Mouse (Mus musculus) stomach, embryonic 15.5 days (tissue): ENCODE measurements around the gene Igfbpl1. TPM values are rescaled to one million over a fixed set of nuclear protein-coding genes. Genes with fewer than 3 reads are reported as not detected.

Experiments
- ATAC-seq: fragments of 200-750 bp; cut with Nextera tagmentation; 2 replicates; pipeline ENCODE4 v1.8.0; 2017; ENCODE audit warnings: low read depth, moderate number of reproducible peaks, moderate TSS enrichment; ENCODE audit not compliant: insufficient read depth, low FRiP score
- H3K27ac ChIP-seq: fragments of 300-500 bp; sonication (generic); 2 replicates; pipeline ENCODE4 v1.5.1; 2015; ENCODE audit warnings: mild to moderate bottlenecking, inconsistent platforms
- H3K27me3 ChIP-seq: fragments of 300-500 bp; sonication (generic); replicated peaks from 2 replicates; pipeline ENCODE4 v1.6.1; 2015; ENCODE audit warnings: inconsistent platforms
- H3K36me3 ChIP-seq: fragments of 300-500 bp; sonication (generic); 2 replicates; pipeline ENCODE4 v1.6.1; 2015; ENCODE audit warnings: inconsistent platforms
- H3K4me1 ChIP-seq: fragments of 300-500 bp; sonication (generic); 2 replicates; pipeline ENCODE4 v1.6.1; 2015; ENCODE audit warnings: inconsistent platforms
- H3K4me2 ChIP-seq: fragments of 300-500 bp; sonication (generic); 2 replicates; pipeline ENCODE4 v1.6.1; 2015; ENCODE audit warnings: mild to moderate bottlenecking, inconsistent platforms
- H3K4me3 ChIP-seq: fragments of 300-500 bp; sonication (generic); replicated peaks from 2 replicates; pipeline ENCODE4 v1.5.1; 2015; ENCODE audit warnings: inconsistent platforms
- H3K9ac ChIP-seq: fragments of 300-500 bp; sonication (generic); 2 replicates; pipeline ENCODE4 v1.6.1; 2015; ENCODE audit warnings: inconsistent platforms
- H3K9me3 ChIP-seq: fragments of 300-500 bp; sonication (generic); 2 replicates; pipeline ENCODE4 v1.6.1; 2016; ENCODE audit warnings: inconsistent platforms
- WGBS: fragments of 180-500 bp; shearing (Covaris S2); methylation state at CpG from one replicate; pipeline ENCODE4 v1.1.7; 2015; 5-methylcytosine and 5-hydroxymethylcytosine counted together
- polyA plus RNA-seq: library from polyadenylated mRNA; unstranded; fragments of >200 nt; fragmentation: Nextera tagmentation; extraction: Ambion mirVana; gene quantifications from 2 replicates; pipeline ENCODE4 v1.2.1, GENCODE M21; 2015

Igfbpl1 gene
- polyA plus RNA-seq, 1 experiment from 2014 or later: 0.87 TPM

DNA sequence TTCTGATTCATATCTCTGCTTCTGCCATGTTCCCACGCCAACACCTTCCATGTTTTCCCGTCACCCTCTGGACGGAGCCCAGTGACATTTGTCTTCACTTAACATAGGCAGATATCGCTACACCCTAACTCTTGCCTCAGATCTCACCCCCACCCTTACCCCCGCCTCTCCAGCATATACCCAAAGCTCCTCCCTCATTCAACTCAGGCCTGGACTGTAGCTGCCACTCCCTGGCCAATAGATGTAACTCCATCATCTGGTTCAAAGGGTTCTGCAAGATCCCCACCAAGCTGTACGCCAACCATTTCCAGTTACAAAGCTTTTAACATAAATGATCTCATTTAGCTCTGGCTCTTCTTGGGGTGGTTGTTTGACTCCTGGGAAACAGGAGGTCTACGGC, 59.9 kb downstream of the Igfbpl1 start:
- Histone ChIP-seq H3K9me3 (no peaks in the 10 kb centered on the region), H3K27me3 (peaks cover 7% of the 10 kb centered on the region; the same call in 1 of the 2 replicates), H3K4me1 (peaks cover 56% of the 10 kb centered on the region), H3K9ac (no peak overlapping the region), H3K4me3 (no peak overlapping the region), H3K4me2 (no peak overlapping the region), H3K36me3 (no peaks in the 10 kb centered on the region), H3K27ac (no peak overlapping the region)
- no peak for ATAC-seq
- 79% methylated on average over 7 of the region's 7 CpGs for WGBS

DNA sequence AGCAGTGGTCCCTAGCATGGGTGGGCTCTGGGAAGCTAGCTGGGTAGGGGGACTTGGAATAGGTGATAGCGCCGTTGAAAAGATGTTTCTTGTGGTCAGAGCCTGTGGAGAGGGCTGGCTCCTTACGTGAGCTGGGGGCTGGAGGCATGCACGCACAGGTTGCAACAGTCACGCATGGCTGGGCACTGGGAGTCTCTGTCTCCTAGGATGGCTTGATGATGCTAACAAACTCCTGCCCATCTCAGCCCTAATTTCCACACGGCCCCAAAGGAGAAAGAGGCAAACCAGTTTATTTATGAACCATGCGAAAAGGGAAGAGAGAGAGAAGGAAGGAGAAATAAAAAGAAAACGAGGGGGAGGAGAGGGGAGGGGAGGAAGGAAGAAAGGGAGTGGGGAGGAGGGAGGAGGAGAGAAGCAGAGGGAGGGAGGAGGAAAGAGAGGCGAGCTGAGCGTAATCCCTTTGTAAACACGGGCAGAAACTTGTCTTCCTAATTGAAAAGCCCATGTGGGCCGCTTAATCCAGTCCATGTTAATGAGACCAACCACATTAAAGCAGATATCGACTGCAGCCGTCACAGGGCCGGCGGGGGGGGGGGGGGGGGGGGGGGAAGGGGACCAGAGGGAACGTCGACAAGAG, 61.0 kb downstream of the Igfbpl1 start:
- H3K4me1 ChIP-seq: peaks cover 55% of the 10 kb centered on the region
- H3K36me3 ChIP-seq: no peaks in the 10 kb centered on the region
- peak overlapping the region; percentile 28 for H3K4me2 ChIP-seq
- H3K27me3 ChIP-seq: peaks cover 7% of the 10 kb centered on the region; the same call in 1 of the 2 replicates
- ATAC-seq: no peak
- WGBS: 4% methylated on average over 13 of the region's 18 CpGs
- no peak overlapping the region for H3K4me3 ChIP-seq
- H3K9me3 ChIP-seq: no peaks in the 10 kb centered on the region
- no peak overlapping the region for H3K9ac ChIP-seq
- H3K27ac ChIP-seq: no peak overlapping the region

DNA sequence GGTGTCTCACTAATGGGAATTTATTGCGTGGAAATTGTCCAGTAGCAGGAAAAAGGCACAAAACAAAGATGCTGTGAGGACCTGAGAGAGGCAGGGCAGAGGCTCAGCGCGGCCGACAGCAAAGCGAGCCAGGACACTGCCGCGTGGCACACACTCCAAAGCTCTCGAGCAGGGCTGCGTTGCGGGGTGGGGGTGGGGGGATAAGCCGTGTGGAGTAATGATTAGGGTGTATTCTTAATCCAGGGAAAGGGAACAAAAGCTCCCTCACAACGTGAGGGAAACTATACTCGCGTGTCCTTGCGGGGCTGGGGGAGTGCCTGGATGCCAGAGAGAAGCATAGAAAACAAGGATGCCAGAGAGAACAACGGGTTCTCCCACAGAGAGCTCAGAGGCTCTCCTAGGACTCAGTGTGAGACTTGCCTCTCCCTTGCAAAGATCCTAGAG, 61.6 kb downstream of the Igfbpl1 start:
- H3K4me1 ChIP-seq: peaks cover 55% of the 10 kb centered on the region
- no peak overlapping the region for H3K4me3 ChIP-seq
- no peaks in the 10 kb centered on the region for H3K9me3 ChIP-seq
- 0 out of 2 replicates have a peak, but pooled peaks cover 7% of the 10 kb centered on the region for H3K27me3 ChIP-seq
- H3K9ac ChIP-seq: no peak overlapping the region
- no peaks in the 10 kb centered on the region for H3K36me3 ChIP-seq
- no peak overlapping the region for H3K27ac ChIP-seq
- ATAC-seq: no peak
- peak overlapping the region; percentile 28 for H3K4me2 ChIP-seq
- WGBS: 7% methylated on average over 16 of the region's 16 CpGs

DNA sequence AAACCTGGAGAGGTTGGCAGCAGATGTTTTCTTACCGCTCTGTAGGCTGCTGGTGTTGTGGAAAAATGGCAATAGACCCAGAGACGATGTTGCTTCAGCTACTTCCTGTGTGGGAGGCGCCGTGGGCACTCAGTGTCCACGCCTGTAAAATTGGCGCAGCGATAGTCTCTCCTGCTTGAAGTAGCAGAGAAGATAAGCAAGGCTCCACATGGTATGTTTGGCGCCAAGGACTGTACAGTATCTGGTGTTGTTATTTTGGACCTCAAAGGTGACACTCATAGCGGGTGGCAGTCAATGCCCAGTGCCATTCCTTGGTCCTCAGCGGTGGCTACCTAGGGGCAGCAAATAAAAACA, 62.6 kb downstream of the Igfbpl1 start:
- 0 out of 2 replicates have a peak overlapping the region, but pooled peaks have one; percentile 4 for H3K4me3 ChIP-seq
- H3K4me1 ChIP-seq: peaks cover 55% of the 10 kb centered on the region
- no peak overlapping the region for H3K9ac ChIP-seq
- 0 out of 2 replicates have a peak, but pooled peaks cover 7% of the 10 kb centered on the region for H3K27me3 ChIP-seq
- no peaks in the 10 kb centered on the region for H3K36me3 ChIP-seq
- ATAC-seq: no peak
- H3K9me3 ChIP-seq: no peaks in the 10 kb centered on the region
- WGBS: 29% methylated on average over 10 of the region's 10 CpGs
- H3K4me2 ChIP-seq: peak overlapping the region; percentile 44
- H3K27ac ChIP-seq: 0 out of 2 replicates have a peak overlapping the region, but pooled peaks have one; percentile 21

DNA sequence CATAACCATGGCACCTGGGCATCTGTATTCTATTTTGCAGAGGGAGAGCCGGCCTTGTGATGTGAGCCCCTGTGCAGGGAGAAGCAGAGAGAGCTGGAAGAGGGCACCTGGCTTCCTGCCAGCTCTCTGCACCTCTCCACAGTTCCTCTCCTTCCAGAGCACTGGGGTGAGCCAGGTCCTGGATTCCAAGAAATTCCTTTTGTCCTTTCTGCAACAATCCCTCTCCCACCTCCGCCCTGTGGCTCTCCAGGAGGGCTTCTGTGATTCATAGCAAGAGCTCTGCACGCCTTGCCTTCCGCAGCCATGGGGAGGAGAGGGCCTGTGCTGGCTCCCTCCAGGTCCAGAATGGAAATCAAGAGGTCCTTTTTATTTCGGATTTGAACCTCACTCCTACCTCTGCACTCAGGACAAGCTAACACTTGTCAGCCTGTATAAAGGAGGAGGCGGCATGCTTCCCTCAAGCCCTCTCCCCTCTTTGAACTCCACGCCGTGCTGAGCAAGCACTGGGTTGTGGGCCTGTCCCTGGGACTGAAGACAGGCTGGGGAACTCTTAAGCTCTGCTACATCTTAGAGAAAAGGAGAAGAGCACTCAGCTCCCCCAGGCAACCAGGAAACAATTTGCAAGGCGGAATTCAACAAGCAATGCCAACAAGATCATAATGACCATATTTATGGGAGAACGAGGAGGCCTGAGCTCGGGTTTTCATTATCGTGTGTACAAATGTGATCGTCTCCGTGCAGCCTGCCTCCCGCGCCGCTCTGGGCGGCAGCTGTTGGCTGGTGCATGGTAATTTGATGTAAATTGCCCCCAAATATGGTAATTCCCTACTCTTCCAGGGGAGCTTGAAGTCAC, 63.2 kb downstream of the Igfbpl1 start:
- Histone ChIP-seq H3K27me3 (0 out of 2 replicates have a peak, but pooled peaks cover 5% of the 10 kb centered on the region), H3K27ac (peak overlapping the region; percentile 21; the same call in 1 of the 2 replicates), H3K36me3 (no peaks in the 10 kb centered on the region), H3K9ac (no peak overlapping the region), H3K4me2 (peak overlapping the region; percentile 44), H3K9me3 (no peaks in the 10 kb centered on the region), H3K4me3 (0 out of 2 replicates have a peak overlapping the region, but pooled peaks have one; percentile 4), H3K4me1 (peaks cover 50% of the 10 kb centered on the region)
- ATAC-seq: no peak
- 16% methylated on average over 18 of the region's 18 CpGs for WGBS

DNA sequence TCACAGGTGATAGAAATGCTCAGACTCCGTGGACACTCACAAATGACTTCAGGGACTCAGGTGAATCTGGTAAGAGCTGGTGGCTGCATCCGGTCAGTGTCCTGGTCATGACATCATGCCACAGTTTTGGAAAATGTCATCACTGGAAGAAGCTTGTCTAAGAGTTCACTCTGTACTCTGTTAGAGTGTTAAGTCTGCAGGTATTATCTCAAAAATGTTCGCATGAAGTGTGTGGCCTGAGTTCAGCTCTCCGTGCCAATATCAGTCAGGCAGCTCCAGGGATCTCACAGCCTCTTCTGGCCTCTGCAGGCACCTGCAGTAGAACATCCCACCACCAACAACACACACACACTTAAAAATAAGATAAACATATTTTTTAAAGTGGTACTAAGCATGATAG, 64.1 kb downstream of the Igfbpl1 start:
- H3K4me1 ChIP-seq: peaks cover 41% of the 10 kb centered on the region
- H3K27me3 ChIP-seq: 0 out of 2 replicates have a peak, but pooled peaks cover 4% of the 10 kb centered on the region
- no peaks in the 10 kb centered on the region for H3K36me3 ChIP-seq
- H3K9me3 ChIP-seq: no peaks in the 10 kb centered on the region
- no peak overlapping the region for H3K4me2 ChIP-seq
- no peak overlapping the region for H3K4me3 ChIP-seq
- H3K9ac ChIP-seq: no peak overlapping the region
- 86% methylated on average over 4 of the region's 4 CpGs for WGBS
- no peak overlapping the region for H3K27ac ChIP-seq
- no peak for ATAC-seq

Other genes starting within 250 kb of the Igfbpl1 start
- gene Aldh1b1, start 27.9 kb downstream of the Igfbpl1 start, polyA plus RNA-seq: 127 and 187 TPM in 2 replicates
- 1.5 and 1.7 TPM in 2 replicates for gene Stra6l, start 21.7 kb upstream of the Igfbpl1 start, polyA plus RNA-seq
- 0.12 and 0.17 TPM in 2 replicates for gene Ccdc180, start 63.4 kb upstream of the Igfbpl1 start, polyA plus RNA-seq
- 19.8 and 21.5 TPM in 2 replicates for gene Tdrd7, start 138.4 kb upstream of the Igfbpl1 start, polyA plus RNA-seq
- gene Tmod1, start 212.0 kb upstream of the Igfbpl1 start, polyA plus RNA-seq: 4.7 and 6.4 TPM in 2 replicates